Mouse (Mus musculus) bone marrow, adult 2 months (tissue): ENCODE results near the gene Tenm4.

Experiments used
- CTCF ChIP-seq: fragments of 200-500 bp; IDR thresholded peaks from 2 replicates; pipeline ENCODE4 v1.5.1; 2011; ENCODE audit warnings: low read length, control low read depth; ENCODE audit not compliant: control insufficient read depth, insufficient read depth
- POLR2A ChIP-seq: fragments of 200-500 bp; IDR thresholded peaks from 2 replicates; pipeline ENCODE4 v1.6.1; 2011; ENCODE audit warnings: low read depth, mild to moderate bottlenecking, control low read depth, low read length, borderline replicate concordance; ENCODE audit not compliant: control insufficient read depth

- no peak for TF ChIP-seq CTCF
- no peak for TF ChIP-seq POLR2A
Observed at GRCm38 (mm10) chr7:96500797-96501196, 329.8 kb downstream of the Tenm4 start.
